Mouse (Mus musculus) liver, embryonic 15.5 days (tissue): Measurements from ENCODE around the gene Mymx. TPM values are rescaled to one million over a fixed set of nuclear protein-coding genes. Genes with fewer than 3 reads are reported as not detected.

Experiments
- ATAC-seq: fragments of 200-750 bp; cut with Nextera tagmentation; 2 replicates; pipeline ENCODE4 v1.8.0; 2017; ENCODE audit warnings: moderate number of reproducible peaks, mild to moderate bottlenecking, moderate library complexity; ENCODE audit not compliant: insufficient read depth
- H3K27ac ChIP-seq: fragments of 300-500 bp; sonication (generic); replicated peaks from 2 replicates; pipeline ENCODE4 v1.5.1; 2015; ENCODE audit warnings: mild to moderate bottlenecking, inconsistent platforms
- H3K27me3 ChIP-seq: fragments of 300-500 bp; sonication (generic); 2 replicates; pipeline ENCODE4 v1.6.1; 2015; ENCODE audit warnings: mild to moderate bottlenecking, inconsistent platforms
- H3K36me3 ChIP-seq: fragments of 300-500 bp; sonication (generic); replicated peaks from 2 replicates; pipeline ENCODE4 v1.6.1; 2015; ENCODE audit warnings: moderate library complexity, mild to moderate bottlenecking, inconsistent platforms
- H3K4me1 ChIP-seq: fragments of 300-500 bp; sonication (generic); replicated peaks from 2 replicates; pipeline ENCODE4 v1.6.1; 2015; ENCODE audit warnings: inconsistent platforms
- H3K4me2 ChIP-seq: fragments of 300-500 bp; sonication (generic); 2 replicates; pipeline ENCODE4 v1.6.1; 2015; ENCODE audit warnings: moderate library complexity, mild to moderate bottlenecking, inconsistent platforms
- H3K4me3 ChIP-seq: fragments of 300-500 bp; sonication (generic); replicated peaks from 2 replicates; pipeline ENCODE4 v1.5.1; 2015; ENCODE audit warnings: mild to moderate bottlenecking, inconsistent platforms
- H3K9ac ChIP-seq: fragments of 300-500 bp; sonication (generic); 2 replicates; pipeline ENCODE4 v1.6.1; 2015; ENCODE audit warnings: moderate library complexity, mild to moderate bottlenecking, inconsistent platforms
- H3K9me3 ChIP-seq: fragments of 300-500 bp; sonication (generic); replicated peaks from 2 replicates; pipeline ENCODE4 v1.6.1; 2016; ENCODE audit warnings: inconsistent platforms
- WGBS: fragments of 180-500 bp; shearing (Covaris S2); methylation state at CpG from one replicate; pipeline ENCODE4 v1.1.7; 2015; ENCODE audit warnings: mixed read lengths; ENCODE audit not compliant: insufficient replicate concordance; 5-methylcytosine and 5-hydroxymethylcytosine counted together
- polyA plus RNA-seq: library from polyadenylated mRNA; unstranded; fragments of >200 nt; fragmentation: Nextera tagmentation; extraction: Ambion mirVana; gene quantifications from 2 replicates; pipeline ENCODE4 v1.2.1, GENCODE M21; 2015

Gene Mymx
- polyA plus RNA-seq, 1 experiment from 2014 or later = 1.1 TPM

GRCm38 (mm10) chr17:45566360-45567161, 35.3 kb downstream of the Mymx start:
- peaks cover 57% of the 10 kb centered on the region for H3K36me3 ChIP-seq
- no peak for ATAC-seq
- no peak overlapping the region; the same call in 1 of the 2 replicates for H3K27ac ChIP-seq
- no peak overlapping the region for H3K4me2 ChIP-seq
- no peaks in the 10 kb centered on the region for H3K27me3 ChIP-seq
- no peak overlapping the region for H3K4me3 ChIP-seq
- H3K9ac ChIP-seq = no peak overlapping the region; the same call in 1 of the 2 replicates
- H3K4me1 ChIP-seq = peaks cover 60% of the 10 kb centered on the region
- H3K9me3 ChIP-seq = no peaks in the 10 kb centered on the region
- 59% methylated on average over 18 of the region's 18 CpGs for WGBS

GRCm38 (mm10) chr17:45566031-45566359, 35.9 kb downstream of the Mymx start:
- Histone ChIP-seq H3K9me3 (no peaks in the 10 kb centered on the region), H3K36me3 (peaks cover 51% of the 10 kb centered on the region), H3K27ac (no peak overlapping the region), H3K9ac (no peak overlapping the region; the same call in 1 of the 2 replicates), H3K27me3 (no peaks in the 10 kb centered on the region), H3K4me3 (no peak overlapping the region), H3K4me1 (peaks cover 56% of the 10 kb centered on the region), H3K4me2 (no peak overlapping the region)
- WGBS = 39% methylated on average over 1 of the region's 1 CpGs
- ATAC-seq = no peak

GRCm38 (mm10) chr17:45565103-45565502, 36.8 kb downstream of the Mymx start:
- Histone ChIP-seq H3K4me3 (peak overlapping the region; percentile 84), H3K9ac (peak overlapping the region; percentile 86; the same call in 1 of the 2 replicates), H3K27ac (no peak overlapping the region), H3K4me1 (peaks cover 54% of the 10 kb centered on the region), H3K36me3 (peaks cover 42% of the 10 kb centered on the region), H3K27me3 (no peaks in the 10 kb centered on the region), H3K4me2 (peak overlapping the region; percentile 98), H3K9me3 (no peaks in the 10 kb centered on the region)
- ATAC-seq = no peak
- 92% methylated on average over 11 of the region's 11 CpGs for WGBS

- H3K9me3 ChIP-seq = no peaks in the 10 kb centered on the region
- peak overlapping the region; percentile 86 for H3K9ac ChIP-seq
- ATAC-seq = no peak
- peak overlapping the region; percentile 98 for H3K4me2 ChIP-seq
- peaks cover 49% of the 10 kb centered on the region for H3K4me1 ChIP-seq
- H3K36me3 ChIP-seq = peaks cover 37% of the 10 kb centered on the region
- peak overlapping the region; percentile 84 for H3K4me3 ChIP-seq
- no peaks in the 10 kb centered on the region for H3K27me3 ChIP-seq
- peak overlapping the region; percentile 79 for H3K27ac ChIP-seq
- 18% methylated on average over 18 of the region's 18 CpGs for WGBS
Measured at GRCm38 (mm10) chr17:45564531-45565084, 37.3 kb downstream of the Mymx start.

GRCm38 (mm10) chr17:45563655-45564530, 38.0 kb downstream of the Mymx start, which contains the start of gene Slc35b2:
Gene Slc35b2 (plus strand): TSS chr17:45563874.
- H3K27ac ChIP-seq = peak within 1 kb of the TSS; percentile 79
- H3K36me3 ChIP-seq = peaks cover 30% of the 10 kb centered on the region
- peak within 1 kb of the TSS; percentile 84 for H3K4me3 ChIP-seq
- ATAC-seq = peak; percentile 78
- peak within 1 kb of the TSS; percentile 98 for H3K4me2 ChIP-seq
- no peaks in the 10 kb centered on the region for H3K9me3 ChIP-seq
- WGBS = under 1% methylated on average over 61 of the region's 61 CpGs
- peak within 1 kb of the TSS; percentile 86 for H3K9ac ChIP-seq
- no peaks in the 10 kb centered on the region for H3K27me3 ChIP-seq
- peaks cover 49% of the 10 kb centered on the region for H3K4me1 ChIP-seq

- ATAC-seq = no peak
- H3K9ac ChIP-seq = no peak overlapping the region
- WGBS = 67% methylated on average over 12 of the region's 12 CpGs
- H3K4me2 ChIP-seq = peak overlapping the region; percentile 98
- H3K9me3 ChIP-seq = no peaks in the 10 kb centered on the region
- no peak overlapping the region for H3K4me3 ChIP-seq
- H3K36me3 ChIP-seq = peaks cover 23% of the 10 kb centered on the region
- peaks cover 6% of the 10 kb centered on the region for H3K27me3 ChIP-seq
- H3K4me1 ChIP-seq = peaks cover 48% of the 10 kb centered on the region
- no peak overlapping the region for H3K27ac ChIP-seq
Measured at GRCm38 (mm10) chr17:45563216-45563615, 38.7 kb downstream of the Mymx start.

- H3K4me3 ChIP-seq = no peak overlapping the region
- H3K4me1 ChIP-seq = peaks cover 47% of the 10 kb centered on the region
- no peaks in the 10 kb centered on the region for H3K36me3 ChIP-seq
- WGBS = 77% methylated on average over 15 of the region's 15 CpGs
- no peaks in the 10 kb centered on the region for H3K9me3 ChIP-seq
- H3K9ac ChIP-seq = no peak overlapping the region
- no peak overlapping the region for H3K4me2 ChIP-seq
- H3K27me3 ChIP-seq = peaks cover 38% of the 10 kb centered on the region
- no peak overlapping the region for H3K27ac ChIP-seq
- ATAC-seq = no peak
Measured at GRCm38 (mm10) chr17:45559732-45560525, 42.0 kb downstream of the Mymx start.

- Histone ChIP-seq H3K4me3 (no peak overlapping the region), H3K27me3 (peaks cover 49% of the 10 kb centered on the region), H3K4me1 (peaks cover 34% of the 10 kb centered on the region), H3K36me3 (no peaks in the 10 kb centered on the region), H3K9me3 (no peaks in the 10 kb centered on the region), H3K27ac (no peak overlapping the region), H3K4me2 (peak overlapping the region; percentile 91; the same call in 1 of the 2 replicates), H3K9ac (no peak overlapping the region)
- ATAC-seq = no peak
- 49% methylated on average over 16 of the region's 16 CpGs for WGBS
Measured at GRCm38 (mm10) chr17:45557998-45558862, 43.7 kb downstream of the Mymx start.

- Histone ChIP-seq H3K36me3 (no peaks in the 10 kb centered on the region), H3K9ac (no peak overlapping the region), H3K4me1 (peaks cover 34% of the 10 kb centered on the region), H3K4me3 (peak overlapping the region; percentile 62), H3K4me2 (peak overlapping the region; percentile 91), H3K9me3 (no peaks in the 10 kb centered on the region), H3K27me3 (peaks cover 56% of the 10 kb centered on the region), H3K27ac (0 out of 2 replicates have a peak overlapping the region, but pooled peaks have one; percentile 9)
- WGBS = 43% methylated on average over 7 of the region's 7 CpGs
- ATAC-seq = no peak
Measured at GRCm38 (mm10) chr17:45557246-45557824, 44.6 kb downstream of the Mymx start.
